ENCODE assay signal across 17 mouse cellular contexts in the genomic region with DNA sequence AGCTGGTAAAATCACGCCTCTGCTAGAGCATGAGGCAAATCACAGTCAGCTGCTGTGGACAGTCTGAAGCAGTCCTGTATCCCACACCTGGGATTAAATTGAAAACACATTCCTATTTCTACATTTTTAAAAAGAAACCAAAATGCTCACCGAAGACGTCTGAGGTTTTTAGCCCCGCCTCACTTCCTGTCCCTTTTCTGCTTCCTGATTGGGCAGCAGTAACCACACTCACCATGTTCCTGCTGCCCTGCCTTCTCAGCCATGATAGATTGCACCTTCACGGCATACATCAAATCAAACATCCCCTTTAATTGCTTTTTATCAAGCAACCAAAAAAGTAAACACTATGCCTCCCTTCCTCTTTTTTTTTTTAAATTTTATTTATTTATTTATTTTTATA.
"Had no signal": no experiment of that assay in that cellular context is flagged by ENCODE, and none has a peak within 500 bp of the region (broad histone marks: within the 10 kb centered on the region; RNA-seq: fewer than 3 reads in every experiment).

No protein-coding gene starts in this region.

- H3K9me3 ChIP-seq: liver, embryonic 13.5 days; midbrain, embryonic 15.5 days had no signal

- H3K4me2 ChIP-seq: kidney, embryonic 15.5 days; liver, embryonic 13.5 days; lung, embryonic 14.5 days; midbrain, embryonic 12.5 days; midbrain, embryonic 15.5 days; neural tube, embryonic 13.5 days had no signal

- H3K36me3 ChIP-seq: kidney, embryonic 15.5 days; liver, embryonic 13.5 days; midbrain, embryonic 12.5 days; midbrain, embryonic 15.5 days; neural tube, embryonic 13.5 days had no signal

- H3K4me3 ChIP-seq: kidney, embryonic 15.5 days; left cerebral cortex, adult 2 months; liver, embryonic 13.5 days; midbrain, embryonic 12.5 days; midbrain, embryonic 15.5 days; myocyte; neural tube, embryonic 13.5 days had no signal

- H3K27me3 ChIP-seq: midbrain, embryonic 15.5 days; neural tube, embryonic 13.5 days had no signal

- H3K9ac ChIP-seq: kidney, embryonic 15.5 days; liver, embryonic 13.5 days; lung, embryonic 14.5 days; midbrain, embryonic 12.5 days; midbrain, embryonic 15.5 days; neural tube, embryonic 13.5 days had no signal

- ATAC-seq: lung, postnatal 0 days; midbrain, embryonic 15.5 days had no signal

- DNase-seq: kidney, adult 11 months; kidney, adult 8-10 months; kidney, postnatal 10 days; kidney, postnatal 36 days; layer of hippocampus, postnatal 36 days; liver, embryonic 13.5 days; lung, embryonic 14.5 days; lung, postnatal 36 days; thymus, postnatal 25 days had no signal

- H3K27ac ChIP-seq: kidney, embryonic 15.5 days; left cerebral cortex, adult 2 months; liver, embryonic 13.5 days; midbrain, embryonic 12.5 days; midbrain, embryonic 15.5 days; neural tube, embryonic 13.5 days; stomach, postnatal 0 days had no signal
